Mouse (Mus musculus): ENCODE data around the gene Aqp6.

The Aqp6 gene

GRCm38 (mm10) chr15:99597596-99597995 lies 3.6 kb upstream of the Aqp6 start:
- DNase-seq (ENCODE audit: low read depth) = no peak

GRCm38 (mm10) chr15:99599245-99600070 lies 1.7 kb upstream of the Aqp6 start:
- no peak for DNase-seq (ENCODE audit: low read depth)

GRCm38 (mm10) chr15:99601823-99602120 lies 572 bp downstream of the Aqp6 start:
- DNase-seq (ENCODE audit: low read depth) = no peak

GRCm38 (mm10) chr15:99602206-99602820 lies 1.1 kb downstream of the Aqp6 start:
- DNase-seq (ENCODE audit: low read depth) = no peak

- DNase-seq (ENCODE audit: low read depth) = no peak
Observed at GRCm38 (mm10) chr15:99603216-99603615, 2.0 kb downstream of the Aqp6 start.

GRCm38 (mm10) chr15:99605595-99605994 lies 4.4 kb downstream of the Aqp6 start:
- no peak for DNase-seq (ENCODE audit: low read depth)

GRCm38 (mm10) chr15:99606515-99606914 lies 5.3 kb downstream of the Aqp6 start:
- DNase-seq (ENCODE audit: low read depth) = no peak

- DNase-seq (ENCODE audit: low read depth) = no peak
Observed at GRCm38 (mm10) chr15:99607388-99608113, 6.4 kb downstream of the Aqp6 start.

- DNase-seq (ENCODE audit: low read depth) = no peak
Observed at GRCm38 (mm10) chr15:99608382-99609125, 7.4 kb downstream of the Aqp6 start.

- DNase-seq (ENCODE audit: low read depth) = no peak
Observed at GRCm38 (mm10) chr15:99611563-99611962, 10.4 kb downstream of the Aqp6 start.

- no peak for DNase-seq (ENCODE audit: low read depth)
Observed at GRCm38 (mm10) chr15:99614273-99614672, 13.1 kb downstream of the Aqp6 start.

GRCm38 (mm10) chr15:99614753-99615152 lies 13.6 kb downstream of the Aqp6 start:
- DNase-seq (ENCODE audit: low read depth) = no peak

- DNase-seq (ENCODE audit: low read depth) = no peak
Observed at GRCm38 (mm10) chr15:99615246-99615645, 14.0 kb downstream of the Aqp6 start.

- DNase-seq (ENCODE audit: low read depth) = no peak
Observed at GRCm38 (mm10) chr15:99618595-99618994, 17.4 kb downstream of the Aqp6 start.

- no peak for DNase-seq (ENCODE audit: low read depth)
Observed at GRCm38 (mm10) chr15:99619821-99620220, 18.6 kb downstream of the Aqp6 start.

GRCm38 (mm10) chr15:99622063-99622462 lies 20.9 kb downstream of the Aqp6 start:
- no peak for DNase-seq (ENCODE audit: low read depth)

GRCm38 (mm10) chr15:99631618-99632017 lies 30.4 kb downstream of the Aqp6 start:
- DNase-seq (ENCODE audit: low read depth) = peak; percentile 35

- DNase-seq (ENCODE audit: low read depth) = no peak
Observed at GRCm38 (mm10) chr15:99634702-99635101, 33.5 kb downstream of the Aqp6 start.

GRCm38 (mm10) chr15:99637405-99638123 lies 36.4 kb downstream of the Aqp6 start:
- DNase-seq (ENCODE audit: low read depth) = no peak

- DNase-seq (ENCODE audit: low read depth) = no peak
Observed at GRCm38 (mm10) chr15:99638124-99638485, 36.9 kb downstream of the Aqp6 start.

GRCm38 (mm10) chr15:99642622-99643021 lies 41.4 kb downstream of the Aqp6 start:
- DNase-seq (ENCODE audit: low read depth) = no peak

- DNase-seq (ENCODE audit: low read depth) = peak; percentile 26
Observed at GRCm38 (mm10) chr15:99643832-99644231, 42.6 kb downstream of the Aqp6 start.

Measured in naive thymus-derived CD4-positive, alpha-beta T cell, adult 2 months (primary cell).